Mouse (Mus musculus) right cerebral cortex, adult 2 months (tissue): Measurements from ENCODE around the gene Wfdc3.
A peak's percentile ranks its signal among the peaks of the same experiment; 100 is the strongest.
"Not testable (repeated sequence)": the region's sequence is repeated elsewhere in the genome, so short reads cannot be mapped to it uniquely, and the experiment has no call there.

Experiments used
- DNase-seq, 2 experiments: peaks; one replicate each; pipeline ENCODE4 v3.0.0; 2021 to 2022; ENCODE audit warnings: low spot score in 2 of 2

The Wfdc3 gene

DNA sequence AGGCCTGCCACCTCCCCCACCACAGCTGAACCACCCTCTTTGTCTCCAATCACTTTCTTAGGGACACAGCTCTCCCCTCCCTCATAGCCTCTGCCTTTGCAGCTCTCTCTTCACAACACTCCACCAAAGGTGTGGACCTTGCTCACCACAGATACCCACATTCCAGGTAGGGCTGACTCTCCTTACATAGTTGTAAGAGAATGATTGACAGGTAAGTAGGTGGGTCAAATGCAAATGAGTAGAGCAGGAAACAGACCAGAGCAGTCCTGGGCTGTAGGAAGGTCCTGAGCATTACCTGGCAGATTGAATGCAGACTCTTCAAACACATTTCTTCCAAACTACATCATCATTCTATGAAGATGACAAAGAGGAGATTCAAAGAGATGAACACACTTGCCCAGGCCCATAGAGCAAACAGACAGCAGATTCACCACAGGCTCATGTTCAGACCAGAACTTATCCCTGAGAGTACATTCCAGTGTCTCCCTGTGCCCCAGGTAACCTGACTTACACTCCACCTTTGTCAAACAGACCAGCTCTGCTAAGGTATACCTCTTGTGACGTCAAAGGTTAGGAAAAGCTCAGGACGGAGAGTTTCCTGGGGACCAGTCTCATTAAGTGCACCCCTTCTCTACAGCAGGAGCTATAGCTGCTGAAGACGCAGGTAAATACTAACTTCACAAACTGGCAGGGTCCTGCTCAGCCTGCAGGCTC lies 8.2 kb downstream of the Wfdc3 start:
- DNase-seq, result no peak

- DNase-seq, result no peak
Observed at GRCm38 (mm10) chr2:164735446-164735845, 10.3 kb downstream of the Wfdc3 start.

DNA sequence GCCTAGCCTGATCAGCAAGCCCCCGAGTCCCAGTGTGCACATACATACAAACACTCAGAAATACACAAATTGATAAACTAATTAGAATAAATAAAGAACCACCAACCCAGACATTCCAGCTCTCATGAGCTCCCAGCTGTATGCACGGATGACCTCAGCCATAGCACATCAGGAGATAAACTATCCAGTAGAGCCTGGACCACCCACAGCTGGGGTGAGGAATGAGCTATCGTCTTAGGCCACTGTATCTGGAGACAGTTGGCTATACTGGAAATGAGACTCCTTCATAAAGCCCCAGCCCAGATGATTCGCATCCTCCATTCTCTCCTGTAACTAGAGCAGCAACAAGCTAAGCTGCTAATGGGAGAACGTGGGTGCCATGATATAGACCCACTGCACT lies 10.9 kb downstream of the Wfdc3 start:
- DNase-seq, result no peak

GRCm38 (mm10) chr2:164733259-164733658 lies 12.5 kb downstream of the Wfdc3 start:
- no peak for DNase-seq

- no peak for DNase-seq
Observed at GRCm38 (mm10) chr2:164731719-164732118, 14.0 kb downstream of the Wfdc3 start.

DNA sequence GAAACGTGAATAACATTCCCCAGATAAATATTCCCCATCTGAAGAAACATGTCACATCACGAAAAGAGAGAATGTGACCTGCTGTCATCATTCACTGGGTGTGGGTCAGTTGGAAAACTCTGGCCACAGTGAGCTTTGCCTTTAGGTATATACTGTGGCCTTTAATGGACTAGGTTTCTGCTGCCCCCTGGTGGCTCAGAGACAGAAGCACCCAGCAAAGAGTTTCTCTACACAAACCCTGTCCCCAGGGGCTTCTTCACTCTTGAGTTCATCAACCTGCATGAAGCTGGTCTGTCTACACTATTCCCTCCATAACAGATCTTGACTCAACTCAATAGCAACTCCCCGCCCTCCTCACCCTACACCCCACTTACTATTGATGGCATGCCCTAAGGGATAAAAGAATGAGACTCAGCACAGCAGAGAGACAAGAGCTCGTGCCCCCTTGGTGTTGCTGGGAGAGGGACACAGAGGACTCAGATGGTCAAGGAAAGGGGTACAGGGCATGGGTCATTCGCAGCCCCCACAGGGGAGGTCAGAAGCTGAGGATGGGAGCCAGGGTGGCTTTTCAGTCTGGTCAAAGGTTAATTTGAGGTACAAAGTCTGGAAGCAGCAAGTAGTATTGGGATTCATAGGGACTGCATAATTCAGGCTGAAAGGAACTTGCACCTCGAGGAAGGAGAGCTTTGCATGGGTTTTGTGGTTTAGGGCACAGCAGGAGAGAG lies 19.7 kb downstream of the Wfdc3 start:
- peak; percentile 73 to 79 for DNase-seq

DNA sequence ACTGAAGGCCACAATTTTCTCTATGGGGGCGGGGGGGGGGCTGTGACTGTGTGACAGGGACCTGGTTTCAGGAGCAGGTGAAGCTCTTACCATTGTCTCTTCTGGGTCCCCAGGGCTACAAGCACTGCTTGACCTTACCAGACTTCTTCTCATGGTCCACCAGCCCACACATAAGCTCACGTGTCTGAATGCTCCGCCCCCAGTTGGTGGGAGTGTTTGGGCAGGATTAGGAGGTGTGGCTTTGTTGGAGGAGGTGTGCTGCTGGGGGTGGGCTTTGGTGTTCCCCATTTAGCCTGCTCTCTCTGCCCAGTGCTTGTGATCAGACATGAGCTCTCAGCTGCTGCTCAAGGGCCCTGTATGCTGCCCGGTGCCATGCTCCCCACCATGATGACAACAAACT lies 22.5 kb downstream of the Wfdc3 start:
- no peak for DNase-seq

DNA sequence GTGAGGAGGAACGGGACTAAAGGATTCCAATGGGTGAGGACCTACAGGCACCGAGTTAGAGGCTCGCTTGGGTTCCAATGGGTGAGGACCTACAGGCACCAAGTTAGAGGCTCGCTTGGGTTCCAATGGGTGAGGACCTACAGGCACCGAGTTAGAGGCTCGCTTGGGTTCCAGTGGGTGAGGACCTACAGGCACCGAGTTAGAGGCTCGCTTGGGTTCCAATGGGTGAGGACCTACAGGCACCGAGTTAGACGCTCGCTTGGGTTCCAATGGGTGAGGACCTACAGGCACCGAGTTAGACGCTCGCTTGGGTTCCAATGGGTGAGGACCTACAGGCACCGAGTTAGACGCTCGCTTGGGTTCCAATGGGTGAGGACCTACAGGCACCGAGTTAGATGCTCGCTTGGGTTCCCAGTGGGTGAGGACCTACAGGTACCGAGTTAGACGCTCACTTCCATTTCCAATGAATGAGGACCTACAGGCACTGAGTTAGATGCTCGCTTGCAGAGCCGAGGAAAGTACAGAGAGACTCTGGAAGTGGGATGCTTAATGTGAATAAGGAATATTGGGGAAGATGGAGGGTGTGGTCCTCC lies 29.4 kb downstream of the Wfdc3 start:
- DNase-seq, result not testable (repeated sequence)

DNA sequence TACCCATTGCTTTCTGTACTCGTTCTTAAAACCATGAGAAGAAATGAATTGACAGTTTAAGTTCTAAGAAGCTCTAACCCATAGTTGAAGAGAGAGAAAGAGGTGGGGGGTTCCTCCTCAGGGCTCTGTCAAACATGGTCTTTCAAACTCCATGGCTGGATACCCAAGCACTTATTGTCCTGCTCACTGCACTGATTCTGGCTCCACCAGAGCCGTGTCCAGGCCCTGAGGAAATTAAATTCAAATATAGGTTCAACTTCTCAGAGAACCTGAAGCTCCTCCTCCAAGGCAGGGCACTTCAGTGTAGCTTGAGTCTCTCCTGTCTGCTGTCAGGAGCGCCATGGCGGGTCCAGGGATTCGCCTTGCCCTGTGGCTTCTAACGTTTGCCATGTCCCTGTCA lies 30.7 kb downstream of the Wfdc3 start, which contains the start of gene Spint5:
Gene Spint5 (plus strand): TSS at position 301 of the 400 bp plus-strand sequence.
- DNase-seq, result no peak

DNA sequence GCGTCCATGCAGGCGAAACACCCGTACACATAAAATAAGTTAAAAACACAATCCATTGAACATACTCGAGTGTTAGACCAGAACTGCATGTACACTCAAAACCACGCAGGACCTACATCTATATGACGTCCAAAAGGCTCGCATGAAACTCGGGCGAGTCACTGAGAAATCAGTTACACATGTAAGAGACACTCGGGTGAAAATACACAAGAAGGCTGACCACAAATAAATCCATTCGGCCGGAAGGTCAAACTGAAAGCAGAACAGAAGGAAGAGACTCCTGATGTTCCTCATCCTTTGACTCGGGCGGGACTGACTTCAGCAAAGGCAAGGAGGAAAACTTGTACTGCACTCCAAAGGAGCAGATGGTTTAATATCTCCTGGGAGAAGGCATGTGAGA lies 39.7 kb downstream of the Wfdc3 start:
- no peak for DNase-seq

DNA sequence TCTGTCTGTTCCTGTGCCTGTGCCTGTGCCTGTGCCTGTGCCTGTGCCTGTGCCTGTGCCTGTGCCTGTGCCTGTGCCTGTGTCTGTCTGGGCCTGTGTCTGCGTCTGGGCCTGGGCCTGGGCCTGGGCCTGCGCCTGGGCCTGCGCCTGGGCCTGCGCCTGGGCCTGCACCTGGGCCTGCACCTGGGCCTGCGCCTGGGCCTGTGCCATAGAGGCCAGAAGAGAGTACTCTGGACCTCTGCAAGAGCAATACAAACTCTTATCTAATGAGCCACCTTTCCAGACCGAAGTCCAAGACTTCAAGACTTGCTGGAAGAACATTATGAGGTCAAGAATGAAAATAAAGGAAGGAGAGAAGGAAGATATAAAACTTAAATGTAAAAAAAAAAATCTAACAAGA lies 40.4 kb downstream of the Wfdc3 start:
- no peak for DNase-seq

DNA sequence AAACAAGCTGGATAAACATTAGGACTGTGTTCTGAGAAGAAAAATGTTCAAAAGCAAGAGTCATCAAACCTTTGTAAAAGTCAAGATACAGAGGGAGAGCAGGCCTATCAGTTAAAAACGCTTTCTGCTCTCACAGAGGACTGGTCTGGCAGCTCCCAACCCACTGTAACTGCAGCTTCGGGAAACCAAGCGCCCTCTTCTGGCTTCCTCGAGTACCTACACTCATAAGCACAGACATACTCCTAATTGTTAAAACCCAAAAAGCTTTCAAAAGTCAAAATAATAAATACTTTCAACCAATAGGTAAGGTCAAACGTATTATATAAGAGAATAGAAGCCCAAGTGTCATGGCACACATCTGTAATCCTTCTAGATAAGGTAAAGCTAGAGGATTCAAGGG lies 41.5 kb downstream of the Wfdc3 start:
- DNase-seq, result no peak

DNA sequence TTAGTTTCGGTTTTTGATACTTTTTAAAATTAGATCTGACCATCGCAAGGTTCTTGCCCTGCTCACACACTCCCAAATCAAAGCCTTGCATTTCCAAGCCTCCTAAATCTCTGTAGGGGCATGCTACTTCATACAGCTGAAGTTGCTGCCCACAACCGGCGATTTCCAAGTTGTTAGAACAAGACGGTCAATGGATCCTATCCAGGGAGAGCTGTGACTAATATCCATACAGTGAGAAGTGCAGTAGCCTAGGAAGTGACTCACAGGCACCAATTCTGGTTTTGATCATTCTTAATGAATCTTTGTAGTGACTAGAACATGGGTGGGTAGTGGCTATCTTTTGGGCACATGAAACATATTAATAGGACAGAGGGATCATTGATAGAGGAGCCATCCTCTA lies 44.0 kb downstream of the Wfdc3 start:
- no peak for DNase-seq

DNA sequence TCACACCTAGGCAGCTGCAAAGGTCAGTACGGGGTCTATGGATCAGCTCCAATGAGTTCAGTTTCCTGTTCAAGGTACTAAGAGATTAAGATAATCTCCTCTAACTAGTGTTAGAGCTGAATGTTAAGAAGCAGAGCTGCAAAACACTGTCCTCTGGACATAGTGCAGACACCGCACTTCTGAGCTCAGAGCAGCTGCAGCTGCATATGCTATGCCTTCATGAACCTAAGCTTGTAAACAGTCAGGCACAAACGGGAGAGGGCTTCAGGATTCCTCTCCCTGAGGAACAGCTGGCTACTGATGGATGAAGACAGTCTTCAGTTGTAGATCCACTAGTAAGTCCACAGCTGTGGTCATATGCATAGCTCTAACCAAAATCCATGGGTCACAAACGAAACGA lies 44.8 kb downstream of the Wfdc3 start:
- DNase-seq, result no peak

- no peak for DNase-seq
Observed at GRCm38 (mm10) chr2:164698201-164698600, 47.5 kb downstream of the Wfdc3 start, which contains the start of gene Spint4. Gene Spint4, plus strand, starts transcription at chr2:164698501.

- no peak for DNase-seq
Observed at GRCm38 (mm10) chr2:164684807-164685206, 60.9 kb downstream of the Wfdc3 start, which contains the start of gene Wfdc13. Gene Wfdc13, plus strand, starts transcription at chr2:164685107.
